Mouse (Mus musculus): ENCODE measurements around the gene Arnt. TPM values are rescaled to one million over a fixed set of nuclear protein-coding genes. Genes with fewer than 3 reads are reported as not detected.

Gene Arnt
- polyA plus RNA-seq, 1 experiment from 2014 or later: 14.2 TPM

- H3K27ac ChIP-seq (replicated peaks): 0 out of 2 replicates have a peak overlapping the region, but pooled peaks have one; percentile 13
- WGBS: 77% methylated on average over 3 of the region's 3 CpGs
- ATAC-seq (ENCODE audit: low FRiP score, low TSS enrichment) (0 out of 2 replicates have a peak, but pooled peaks have one; percentile 31), DNase-seq (ENCODE audit: low spot score) (no peak)
- no peak overlapping the region for H3K9ac ChIP-seq (ENCODE audit: low read length)
- H3K27me3 ChIP-seq (ENCODE audit: control insufficient read depth, insufficient read depth, low read length): no peaks in the 10 kb centered on the region
- no peaks in the 10 kb centered on the region for H3K9me3 ChIP-seq (ENCODE audit: control insufficient read depth, low read length)
- H3K4me1 ChIP-seq (replicated peaks; ENCODE audit: control insufficient read depth, insufficient read depth): no peaks in the 10 kb centered on the region
- H3K4me2 ChIP-seq (replicated peaks; ENCODE audit: low read depth): no peak overlapping the region
- H3K36me3 ChIP-seq (ENCODE audit: control insufficient read depth, insufficient read depth, low read length): no peaks in the 10 kb centered on the region
- no peak overlapping the region for H3K4me3 ChIP-seq (ENCODE audit: low read depth, low read length)
- no peak for TF ChIP-seq EP300 (optimal IDR thresholded peaks at IDR 0.05)
These were observed 82.4 kb downstream of the Arnt start for GRCm38 (mm10) chr3:95516614-95517041.

- ATAC-seq (ENCODE audit: low FRiP score, low TSS enrichment): peak; percentile 58
- H3K9me3 ChIP-seq (ENCODE audit: control insufficient read depth, low read length): no peaks in the 10 kb centered on the region
- peak; percentile 77 for DNase-seq (ENCODE audit: low spot score)
- H3K27ac ChIP-seq (replicated peaks): no peak overlapping the region
- H3K27me3 ChIP-seq (ENCODE audit: control insufficient read depth, insufficient read depth, low read length): no peaks in the 10 kb centered on the region
- no peak overlapping the region for H3K4me3 ChIP-seq (ENCODE audit: low read depth, low read length)
- no peaks in the 10 kb centered on the region for H3K4me1 ChIP-seq (replicated peaks; ENCODE audit: control insufficient read depth, insufficient read depth)
- TF ChIP-seq EP300 (optimal IDR thresholded peaks at IDR 0.05) (no peak), CTCF (IDR thresholded peaks at IDR 0.05; ENCODE audit: low read depth) (peak; percentile 94)
- no peaks in the 10 kb centered on the region for H3K36me3 ChIP-seq (ENCODE audit: control insufficient read depth, insufficient read depth, low read length)
- no peak overlapping the region for H3K9ac ChIP-seq (ENCODE audit: low read length)
- WGBS: 16% methylated on average over 10 of the region's 10 CpGs
- H3K4me2 ChIP-seq (replicated peaks; ENCODE audit: low read depth): no peak overlapping the region
These were observed 83.3 kb downstream of the Arnt start for GRCm38 (mm10) chr3:95517493-95517898.

GRCm38 (mm10) chr3:95518891-95519290 is 84.7 kb downstream of the Arnt start:
- Histone ChIP-seq H3K27ac (replicated peaks) (no peak overlapping the region), H3K9ac (ENCODE audit: low read length) (no peak overlapping the region), H3K36me3 (ENCODE audit: control insufficient read depth, insufficient read depth, low read length) (no peaks in the 10 kb centered on the region), H3K9me3 (ENCODE audit: control insufficient read depth, low read length) (no peaks in the 10 kb centered on the region), H3K27me3 (ENCODE audit: control insufficient read depth, insufficient read depth, low read length) (no peaks in the 10 kb centered on the region), H3K4me1 (replicated peaks; ENCODE audit: control insufficient read depth, insufficient read depth) (no peaks in the 10 kb centered on the region), H3K4me2 (replicated peaks; ENCODE audit: low read depth) (no peak overlapping the region), H3K4me3 (ENCODE audit: low read depth, low read length) (no peak overlapping the region)
- no peak for DNase-seq (ENCODE audit: low spot score)
- 77% methylated on average over 7 of the region's 7 CpGs for WGBS
- no peak for ATAC-seq (ENCODE audit: low FRiP score, low TSS enrichment)
- no peak for TF ChIP-seq EP300 (optimal IDR thresholded peaks at IDR 0.05)
- no peak for TF ChIP-seq CTCF (IDR thresholded peaks at IDR 0.05; ENCODE audit: low read depth)

GRCm38 (mm10) chr3:95519315-95519714 is 85.1 kb downstream of the Arnt start:
- Histone ChIP-seq H3K9ac (ENCODE audit: low read length) (no peak overlapping the region), H3K36me3 (ENCODE audit: control insufficient read depth, insufficient read depth, low read length) (no peaks in the 10 kb centered on the region), H3K27ac (replicated peaks) (no peak overlapping the region), H3K4me3 (ENCODE audit: low read depth, low read length) (no peak overlapping the region), H3K9me3 (ENCODE audit: control insufficient read depth, low read length) (no peaks in the 10 kb centered on the region), H3K27me3 (ENCODE audit: control insufficient read depth, insufficient read depth, low read length) (no peaks in the 10 kb centered on the region), H3K4me2 (replicated peaks; ENCODE audit: low read depth) (no peak overlapping the region), H3K4me1 (replicated peaks; ENCODE audit: control insufficient read depth, insufficient read depth) (no peaks in the 10 kb centered on the region)
- no peak for ATAC-seq (ENCODE audit: low FRiP score, low TSS enrichment)
- 73% methylated on average over 2 of the region's 2 CpGs for WGBS
- TF ChIP-seq CTCF (IDR thresholded peaks at IDR 0.05; ENCODE audit: low read depth) (no peak), EP300 (optimal IDR thresholded peaks at IDR 0.05) (no peak)
- DNase-seq (ENCODE audit: low spot score): no peak

- H3K9ac ChIP-seq (ENCODE audit: low read length): no peak overlapping the region
- no peak overlapping the region for H3K4me3 ChIP-seq (ENCODE audit: low read depth, low read length)
- TF ChIP-seq EP300 (optimal IDR thresholded peaks at IDR 0.05): no peak
- TF ChIP-seq CTCF (IDR thresholded peaks at IDR 0.05; ENCODE audit: low read depth): no peak
- whole genome bisulfite sequencing: 76% methylated on average over 3 of the region's 3 CpGs
- H3K4me1 ChIP-seq (replicated peaks; ENCODE audit: control insufficient read depth, insufficient read depth): no peaks in the 10 kb centered on the region
- H3K27me3 ChIP-seq (ENCODE audit: control insufficient read depth, insufficient read depth, low read length): no peaks in the 10 kb centered on the region
- H3K27ac ChIP-seq (replicated peaks): no peak overlapping the region
- DNase-seq (ENCODE audit: low spot score) (no peak), ATAC-seq (ENCODE audit: low FRiP score, low TSS enrichment) (no peak)
- no peaks in the 10 kb centered on the region for H3K9me3 ChIP-seq (ENCODE audit: control insufficient read depth, low read length)
- H3K36me3 ChIP-seq (ENCODE audit: control insufficient read depth, insufficient read depth, low read length): no peaks in the 10 kb centered on the region
- no peak overlapping the region for H3K4me2 ChIP-seq (replicated peaks; ENCODE audit: low read depth)
These were observed 85.9 kb downstream of the Arnt start for GRCm38 (mm10) chr3:95520100-95520499.

- no peak for DNase-seq (ENCODE audit: low spot score)
- Histone ChIP-seq H3K27ac (replicated peaks) (no peak overlapping the region), H3K4me3 (ENCODE audit: low read depth, low read length) (no peak overlapping the region), H3K9ac (ENCODE audit: low read length) (no peak overlapping the region), H3K4me2 (replicated peaks; ENCODE audit: low read depth) (no peak overlapping the region), H3K36me3 (ENCODE audit: control insufficient read depth, insufficient read depth, low read length) (no peaks in the 10 kb centered on the region), H3K27me3 (ENCODE audit: control insufficient read depth, insufficient read depth, low read length) (no peaks in the 10 kb centered on the region), H3K4me1 (replicated peaks; ENCODE audit: control insufficient read depth, insufficient read depth) (no peaks in the 10 kb centered on the region), H3K9me3 (ENCODE audit: control insufficient read depth, low read length) (no peaks in the 10 kb centered on the region)
- TF ChIP-seq CTCF (IDR thresholded peaks at IDR 0.05; ENCODE audit: low read depth) (no peak), EP300 (optimal IDR thresholded peaks at IDR 0.05) (no peak)
- ATAC-seq (ENCODE audit: low FRiP score, low TSS enrichment): no peak
- WGBS: 78% methylated on average over 10 of the region's 10 CpGs
These were observed 87.0 kb downstream of the Arnt start for GRCm38 (mm10) chr3:95521168-95521567.
